Mouse (Mus musculus) kidney, postnatal 4 days (tissue): ENCODE measurements at regions not wholly inside any gene's neighbourhood (a gene's known extent, or its start where the extent isn't known, plus 50 kb on each side); places are given as distances from the start of the nearest gene placed in this dataset.

Experiments used
- DNase-seq, 2 experiments: peaks; one replicate each; pipeline ENCODE4 v3.0.0; 2021; ENCODE audit warnings: mixed read lengths in 2 of 2

GRCm38 (mm10) chr10:37589889-37590288 lies 451.2 kb upstream of the Marcks start:
- no peak for DNase-seq

- no peak for DNase-seq
These were observed 450.3 kb upstream of the Marcks start for GRCm38 (mm10) chr10:37589009-37589408.

GRCm38 (mm10) chr10:37571171-37571570 lies 432.5 kb upstream of the Marcks start:
- no peak for DNase-seq

- no peak for DNase-seq
These were observed 423.0 kb upstream of the Marcks start for GRCm38 (mm10) chr10:37561705-37562104.

GRCm38 (mm10) chr10:37549446-37549845 lies 410.7 kb upstream of the Marcks start:
- no peak for DNase-seq

- no peak for DNase-seq
These were observed 402.0 kb upstream of the Marcks start for GRCm38 (mm10) chr10:37540703-37541102.

GRCm38 (mm10) chr10:37505966-37506615 lies 367.4 kb upstream of the Marcks start:
- no peak for DNase-seq

- DNase-seq = no peak
These were observed 365.7 kb upstream of the Marcks start for GRCm38 (mm10) chr10:37504468-37504867.

- DNase-seq = no peak
These were observed 363.8 kb upstream of the Marcks start for GRCm38 (mm10) chr10:37502505-37502904.

- DNase-seq = no peak
These were observed 362.3 kb upstream of the Marcks start for GRCm38 (mm10) chr10:37501043-37501442.

- DNase-seq = no peak
These were observed 356.7 kb upstream of the Marcks start for GRCm38 (mm10) chr10:37495467-37495866.

- no peak for DNase-seq
These were observed 355.9 kb upstream of the Marcks start for GRCm38 (mm10) chr10:37494552-37495166.

- DNase-seq = no peak
These were observed 355.4 kb upstream of the Marcks start for GRCm38 (mm10) chr10:37494098-37494497.

GRCm38 (mm10) chr10:37484311-37485023 lies 345.7 kb upstream of the Marcks start:
- DNase-seq = no peak

- peak; percentile 16 to 49 for DNase-seq
These were observed 344.8 kb upstream of the Marcks start for GRCm38 (mm10) chr10:37483521-37483920.

- DNase-seq = no peak
These were observed 343.2 kb upstream of the Marcks start for GRCm38 (mm10) chr10:37481879-37482278.

GRCm38 (mm10) chr10:37480331-37480730 lies 341.6 kb upstream of the Marcks start:
- no peak for DNase-seq

GRCm38 (mm10) chr10:37478108-37478507 lies 339.4 kb upstream of the Marcks start:
- DNase-seq = no peak

GRCm38 (mm10) chr10:37473086-37473485 lies 334.4 kb upstream of the Marcks start:
- no peak for DNase-seq

GRCm38 (mm10) chr10:37457384-37457783 lies 318.7 kb upstream of the Marcks start:
- DNase-seq = no peak

- DNase-seq = no peak
These were observed 311.2 kb upstream of the Marcks start for GRCm38 (mm10) chr10:37449894-37450293.

GRCm38 (mm10) chr10:37447333-37448204 lies 308.8 kb upstream of the Marcks start:
- peak; percentile 15 to 28 for DNase-seq
